Mouse (Mus musculus) heart, postnatal 25 days (tissue): Measurements from ENCODE around the gene Gm527. TPM values are rescaled to one million over a fixed set of nuclear protein-coding genes. Genes with fewer than 3 reads are reported as not detected.

Experiments used
- total RNA-seq, 2 experiments: library from RNA; stranded (reverse); gene quantifications; 2 replicates each; pipeline ENCODE4 v1.2.3; 2021

Gm527 gene
- total RNA-seq, 2 experiments from 2014 or later, result 3.9 to 4.3 TPM

Other genes with a start within 250 kb of the Gm527 start
- 10 to 100 TPM; 11.7 to 14.1 TPM for gene Klhl28, start 47.6 kb downstream of the Gm527 start, total RNA-seq
- 10 to 100 TPM; 11.4 to 16.5 TPM for gene Togaram1, start 47.9 kb downstream of the Gm527 start, total RNA-seq
- 10 to 100 TPM; 12.1 to 12.7 TPM for gene Prpf39, start 118.4 kb downstream of the Gm527 start, total RNA-seq
- 100 to 1,000 TPM; 235 to 260 TPM for gene Fkbp3, start 156.1 kb downstream of the Gm527 start, total RNA-seq
- 1 to 10 TPM; 4.0 to 4.6 TPM for gene Fancm, start 157.7 kb downstream of the Gm527 start, total RNA-seq